Mouse (Mus musculus): ENCODE results near the gene Vps35l. TPM values are rescaled to one million over a fixed set of nuclear protein-coding genes. Genes with fewer than 3 reads are reported as not detected.
A peak's percentile ranks its signal among the peaks of the same experiment; 100 is the strongest.

The Vps35l gene
- total RNA-seq, 2 experiments from 2014 or later: 51.8 to 55.5 TPM

DNA sequence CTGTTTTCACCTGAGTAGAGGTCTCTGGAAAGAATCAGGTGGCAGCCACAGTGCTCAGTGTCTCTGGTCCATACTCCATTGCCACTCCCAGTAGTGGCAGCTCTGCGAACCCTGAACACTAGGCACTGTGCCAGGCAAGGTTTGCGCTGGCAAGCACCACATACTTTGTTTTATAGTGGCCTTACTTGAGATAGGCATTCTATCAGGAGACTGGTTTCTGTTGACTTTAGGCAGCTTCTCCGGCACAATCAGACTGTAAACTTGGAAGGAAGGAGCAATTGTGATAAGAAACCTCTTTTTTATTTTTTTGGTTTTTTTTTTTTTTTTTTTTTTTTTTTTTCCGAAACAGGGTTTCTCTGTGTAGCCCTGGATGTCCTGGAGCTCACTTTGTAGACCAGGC is 32.0 kb upstream of the Vps35l start:
- H3K27ac ChIP-seq: no peak overlapping the region
- intact Hi-C loops (cut with DNase I): no loop called here
- no peak overlapping the region for H3K4me3 ChIP-seq
- DNase-seq (ENCODE audit: extremely low spot score in 1 of 2, low spot score in 2 of 2): no peak
- no peak for TF ChIP-seq CTCF (IDR thresholded peaks at IDR 0.05)

DNA sequence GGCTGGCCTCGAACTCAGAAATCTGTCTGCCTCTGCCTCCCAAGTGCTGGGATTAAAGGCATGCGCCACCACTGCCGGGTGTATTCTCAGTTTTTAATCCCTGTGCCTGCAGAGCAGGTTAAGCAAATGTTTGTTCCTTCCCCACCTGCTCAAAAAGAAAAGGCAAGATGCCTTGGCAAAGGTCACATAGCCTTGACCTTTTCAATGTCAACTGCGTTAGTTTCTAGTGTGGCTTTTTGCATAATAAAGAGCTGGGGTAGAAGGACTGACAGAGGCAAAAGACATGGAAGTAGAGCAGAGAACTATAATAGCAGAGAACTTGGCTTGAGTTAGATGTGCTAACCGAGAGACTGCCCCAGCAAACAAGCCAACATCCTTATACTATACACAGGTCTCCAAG is 29.2 kb upstream of the Vps35l start:
- intact Hi-C loops (cut with DNase I): no loop called here
- no peak for TF ChIP-seq CTCF (IDR thresholded peaks at IDR 0.05)
- H3K27ac ChIP-seq: no peak overlapping the region
- DNase-seq (ENCODE audit: extremely low spot score in 1 of 2, low spot score in 2 of 2): no peak
- no peak overlapping the region for H3K4me3 ChIP-seq

DNA sequence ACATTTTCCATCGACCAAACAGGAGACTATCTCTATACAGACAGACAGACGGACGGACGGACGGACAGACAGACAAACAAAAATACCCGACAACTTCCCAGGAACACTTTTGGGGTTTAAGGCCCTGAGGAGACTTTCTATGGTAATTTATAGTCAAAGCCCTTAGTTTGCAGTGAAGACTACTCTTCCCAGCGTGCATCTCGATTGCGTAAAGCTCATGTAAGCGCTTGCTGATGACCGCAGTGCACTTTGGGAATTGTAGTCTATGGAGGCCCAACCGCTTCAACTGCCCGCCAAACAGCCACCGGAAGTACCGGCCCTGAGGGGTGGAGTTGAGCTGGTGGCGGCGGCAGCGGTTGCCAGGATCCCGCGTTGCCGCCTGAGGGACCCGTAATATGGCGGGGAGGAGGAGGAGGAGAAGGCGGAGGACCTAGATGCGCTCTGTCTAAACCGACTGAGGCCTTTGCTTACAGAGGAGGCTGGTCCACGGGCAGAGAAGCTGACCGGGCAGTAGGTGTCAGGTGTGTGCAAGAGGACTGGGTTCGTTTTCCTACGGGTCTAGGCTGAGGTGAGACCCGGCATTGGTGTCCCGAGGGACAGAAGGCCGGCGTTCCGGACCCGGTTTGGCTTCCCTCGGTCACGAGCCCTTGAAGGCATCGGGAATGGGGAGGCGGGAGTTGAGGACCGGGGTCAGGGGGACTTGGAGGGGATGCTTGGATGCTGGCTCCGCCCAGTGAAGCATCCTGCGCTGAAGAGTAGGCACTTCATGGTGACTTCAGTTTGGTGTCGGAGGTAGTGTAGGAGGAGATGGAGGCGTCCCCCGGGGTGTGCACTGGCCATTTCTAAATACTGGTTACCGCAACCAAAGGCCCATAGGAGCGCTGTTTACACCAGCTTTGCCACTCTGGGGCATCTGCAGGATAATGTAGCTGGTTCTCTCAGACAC is 27.5 kb upstream of the Vps35l start, which contains the start of gene Ccp110:
TSS of gene Ccp110 (plus strand) at position 325 of the 946 bp plus-strand sequence.
- peak; percentile 93 for DNase-seq (ENCODE audit: extremely low spot score in 1 of 2, low spot score in 2 of 2)
- peak; percentile 16 for TF ChIP-seq CTCF (IDR thresholded peaks at IDR 0.05)
- Histone ChIP-seq H3K27ac (peak within 1 kb of the TSS; percentile 89), H3K4me3 (peak within 1 kb of the TSS; percentile 92)
- intact Hi-C loops (cut with DNase I): loop anchor here (2.0 kb wide), 1 partner anchor 28 kb away; the partner anchor contains the start of gene Vps35l

DNA sequence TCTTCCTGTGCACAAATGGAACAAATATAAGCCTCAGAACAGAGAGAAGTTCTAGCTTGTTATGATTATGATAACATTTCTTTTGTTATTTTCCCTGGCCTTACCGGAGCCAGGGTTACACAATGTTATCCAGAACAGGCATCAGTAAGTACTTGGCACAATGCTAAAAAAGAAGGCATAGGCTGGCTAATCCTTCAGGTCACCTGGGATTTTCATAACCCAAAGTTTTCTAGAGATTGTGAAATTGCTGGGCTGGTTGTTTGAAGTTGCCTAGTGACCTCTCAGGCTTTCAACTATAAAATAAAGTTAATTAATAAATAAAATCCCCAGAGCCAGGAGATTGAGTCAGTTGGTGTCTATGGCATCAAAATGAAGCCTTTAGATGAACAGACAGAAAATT is 25.2 kb upstream of the Vps35l start:
- DNase-seq (ENCODE audit: extremely low spot score in 1 of 2, low spot score in 2 of 2): no peak
- no peak for TF ChIP-seq CTCF (IDR thresholded peaks at IDR 0.05)
- intact Hi-C loops (cut with DNase I): no loop called here
- Histone ChIP-seq H3K4me3 (no peak overlapping the region), H3K27ac (peak overlapping the region; percentile 29; the same call in 1 of the 2 replicates)

DNA sequence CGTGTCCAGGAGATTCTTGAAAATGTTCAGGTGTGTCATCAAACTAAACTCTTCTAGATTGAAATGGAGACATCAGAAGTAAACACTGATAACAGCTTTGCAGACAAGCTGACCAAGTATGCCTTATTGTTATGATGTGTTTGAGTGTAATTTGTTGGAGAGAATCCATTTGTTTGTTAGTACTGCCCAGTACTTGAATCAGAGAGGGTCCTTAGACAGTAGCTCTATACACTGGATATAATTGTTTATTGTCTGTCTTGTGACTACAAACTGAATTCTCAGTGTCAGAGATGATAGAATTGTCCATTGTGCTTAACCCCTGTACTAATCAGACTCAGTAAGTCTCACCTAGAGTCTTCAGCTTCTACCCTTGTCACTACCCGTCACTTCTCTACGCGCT is 22.0 kb upstream of the Vps35l start:
- TF ChIP-seq CTCF (IDR thresholded peaks at IDR 0.05): no peak
- H3K27ac ChIP-seq: peak overlapping the region; percentile 55; the same call in 1 of the 2 replicates
- intact Hi-C loops (cut with DNase I): no loop called here

DNA sequence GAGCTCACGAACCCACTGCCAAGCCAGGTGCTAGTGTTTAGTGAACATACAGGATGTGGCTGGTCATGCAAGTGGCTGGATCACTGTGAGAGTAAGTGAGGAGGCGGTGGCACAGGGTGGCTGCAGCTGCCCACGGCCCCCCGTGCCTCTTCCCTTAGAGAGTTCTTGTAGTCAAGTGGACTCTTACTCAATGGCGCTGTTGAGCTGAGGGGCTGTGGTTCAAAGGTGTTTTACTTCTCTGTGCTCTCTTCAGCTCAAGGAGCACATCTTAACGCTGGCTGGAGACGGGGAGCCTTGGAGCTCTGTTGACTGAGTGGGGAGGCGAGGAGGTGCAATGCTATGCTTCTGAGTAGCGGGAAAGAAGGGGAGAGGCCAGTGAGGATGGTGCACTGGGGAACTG is 16.1 kb upstream of the Vps35l start:
- no peak for DNase-seq (ENCODE audit: extremely low spot score in 1 of 2, low spot score in 2 of 2)
- Histone ChIP-seq H3K27ac (no peak overlapping the region), H3K4me3 (no peak overlapping the region)
- TF ChIP-seq CTCF (IDR thresholded peaks at IDR 0.05): no peak
- intact Hi-C loops (cut with DNase I): no loop called here

More for the DNA sequence above, 22.0 kb upstream of the Vps35l start:
- DNase-seq (ENCODE audit: extremely low spot score in 1 of 2, low spot score in 2 of 2): no peak
- H3K4me3 ChIP-seq: no peak overlapping the region

DNA sequence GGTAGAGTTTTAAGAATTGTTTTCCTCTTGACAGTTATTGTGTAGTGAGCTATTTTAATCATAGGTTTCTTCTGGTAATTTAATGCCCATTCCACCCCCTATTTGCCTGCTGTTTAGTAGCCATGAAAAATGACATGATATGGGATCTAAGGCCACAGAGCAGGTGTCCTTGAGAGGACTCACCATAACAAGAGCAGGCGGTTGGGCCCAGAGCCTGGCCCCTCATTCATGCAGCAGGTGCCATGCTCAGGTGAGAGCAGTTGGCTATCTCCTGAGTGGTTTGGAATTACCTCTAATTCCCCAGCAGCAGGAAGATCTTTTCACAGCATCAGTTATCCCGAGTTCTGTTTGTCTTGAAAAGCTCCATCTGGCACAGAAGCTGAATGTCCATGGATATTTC is 14.6 kb upstream of the Vps35l start:
- DNase-seq (ENCODE audit: extremely low spot score in 1 of 2, low spot score in 2 of 2): no peak
- intact Hi-C loops (cut with DNase I): no loop called here
- Histone ChIP-seq H3K4me3 (no peak overlapping the region), H3K27ac (no peak overlapping the region)
- TF ChIP-seq CTCF (IDR thresholded peaks at IDR 0.05): no peak

DNA sequence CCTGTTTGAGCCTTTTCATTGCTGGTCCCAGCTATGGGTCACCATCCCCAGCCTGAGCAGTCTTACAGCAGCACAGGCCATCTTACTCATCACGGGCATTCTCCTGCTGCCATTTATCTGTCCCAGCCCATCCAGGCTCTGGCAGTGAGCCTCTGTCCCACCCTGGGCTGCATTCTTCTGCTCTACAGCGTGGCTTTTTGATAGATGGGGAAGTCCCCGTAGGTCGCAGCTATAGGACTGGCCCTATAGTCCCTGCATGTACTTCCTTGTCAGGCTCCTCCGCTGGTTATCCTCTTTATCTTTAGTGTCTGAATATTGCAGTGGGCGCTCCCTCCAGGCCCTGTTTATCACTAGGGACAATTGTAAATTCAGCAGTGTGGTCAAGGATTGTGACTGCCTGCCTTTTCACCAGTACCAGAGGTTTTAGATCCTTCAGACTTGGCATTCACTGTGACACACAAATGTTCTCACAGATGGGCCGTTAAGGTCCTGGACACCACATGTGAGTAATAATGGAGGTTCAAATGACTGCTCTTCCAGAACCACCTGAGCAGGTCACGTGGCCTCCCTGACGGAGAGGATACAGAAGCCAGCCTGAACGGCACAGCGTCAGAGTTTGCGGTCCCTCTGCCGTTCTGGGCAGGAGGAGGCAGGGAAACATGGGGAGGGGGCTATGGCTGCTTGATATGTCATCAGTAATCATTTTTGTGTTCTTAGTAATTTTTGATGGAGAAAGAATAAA is 11.0 kb upstream of the Vps35l start:
- H3K4me3 ChIP-seq: no peak overlapping the region
- intact Hi-C loops (cut with DNase I): no loop called here
- TF ChIP-seq CTCF (IDR thresholded peaks at IDR 0.05): no peak
- no peak overlapping the region for H3K27ac ChIP-seq
- DNase-seq (ENCODE audit: extremely low spot score in 1 of 2, low spot score in 2 of 2): no peak

DNA sequence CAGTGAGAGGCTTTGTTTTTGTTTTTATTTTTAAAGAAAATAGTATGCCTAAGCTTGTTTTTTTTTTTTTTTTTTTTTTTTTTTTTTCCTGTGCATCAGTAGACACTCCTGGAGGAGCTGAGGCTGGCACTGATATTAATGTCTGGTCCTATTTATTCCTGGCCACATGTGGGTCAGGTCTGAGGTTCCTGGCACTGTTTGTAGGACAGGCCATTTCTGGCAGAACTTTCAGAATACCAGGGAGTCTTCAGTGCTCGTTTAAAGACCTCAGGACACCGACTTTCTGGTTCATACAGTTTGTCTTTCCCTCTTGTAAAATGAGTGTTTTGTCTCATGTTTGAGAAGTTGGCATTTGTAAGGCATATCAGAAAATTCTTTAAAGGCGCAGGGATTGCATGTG is 8.2 kb upstream of the Vps35l start:
- no peak for TF ChIP-seq CTCF (IDR thresholded peaks at IDR 0.05)
- Histone ChIP-seq H3K27ac (no peak overlapping the region), H3K4me3 (no peak overlapping the region)
- DNase-seq (ENCODE audit: extremely low spot score in 1 of 2, low spot score in 2 of 2): no peak
- intact Hi-C loops (cut with DNase I): no loop called here

DNA sequence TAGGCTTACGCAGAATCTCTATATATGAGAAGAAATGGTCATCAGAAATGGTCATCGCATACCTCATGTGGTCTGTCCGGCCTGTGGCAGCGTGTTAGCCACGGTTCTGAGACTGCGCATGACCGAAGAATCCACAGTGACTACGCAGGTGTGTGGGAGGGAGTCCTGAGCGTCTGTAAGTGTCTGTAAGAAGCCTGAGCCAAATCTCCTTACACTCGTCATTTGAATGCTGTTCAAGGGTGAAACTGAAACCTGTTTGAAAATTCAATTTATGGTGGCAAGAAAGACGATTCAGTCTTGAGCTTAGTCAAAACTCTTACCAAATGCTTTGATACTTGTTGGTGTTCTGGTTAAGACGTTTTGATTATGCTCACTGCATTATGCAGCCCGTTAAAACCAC is 6.8 kb upstream of the Vps35l start:
- TF ChIP-seq CTCF (IDR thresholded peaks at IDR 0.05): no peak
- intact Hi-C loops (cut with DNase I): no loop called here
- no peak for DNase-seq (ENCODE audit: extremely low spot score in 1 of 2, low spot score in 2 of 2)
- no peak overlapping the region for H3K27ac ChIP-seq
- no peak overlapping the region for H3K4me3 ChIP-seq

DNA sequence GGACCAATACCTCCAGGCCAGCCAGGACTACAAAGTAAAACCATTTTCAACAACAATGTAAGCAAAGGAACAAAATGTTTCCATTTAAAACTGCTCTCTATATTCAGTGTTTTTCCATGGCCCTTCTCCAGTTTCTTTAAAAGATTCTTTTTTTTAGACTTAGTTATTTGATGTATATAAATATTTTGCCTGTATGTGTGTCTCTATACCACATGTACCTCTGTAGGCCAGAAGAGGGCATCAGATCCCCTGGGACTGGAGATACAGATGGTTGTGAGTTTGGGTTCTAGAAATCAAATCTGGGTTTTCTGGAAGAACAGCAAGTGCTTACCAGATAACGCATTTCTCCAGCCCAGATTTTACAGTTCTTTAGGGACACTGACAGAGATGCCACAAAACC is 1.3 kb upstream of the Vps35l start:
- Histone ChIP-seq H3K4me3 (no peak overlapping the region), H3K27ac (no peak overlapping the region)
- DNase-seq (ENCODE audit: extremely low spot score in 1 of 2, low spot score in 2 of 2): no peak
- TF ChIP-seq CTCF (IDR thresholded peaks at IDR 0.05): peak; percentile 44
- intact Hi-C loops (cut with DNase I): no loop called here

Measured in left cerebral cortex, adult 2 months (tissue).